In genomic region chr2:5806201-5806600, GRCm38 (mm10) we compare ENCODE assay signal across 8 mouse cellular contexts. TPM values are rescaled to one million over a fixed set of nuclear protein-coding genes. Genes with fewer than 3 reads are reported as not detected.
DNase-seq lines count a peak whose midpoint lies in the region; ATAC-seq and TF ChIP-seq lines count a peak whose summit lies in the region.
"Not testable (repeated sequence)": the region's sequence is repeated elsewhere in the genome, so short reads cannot be mapped to it uniquely, and the experiment has no call there.

No protein-coding gene starts in this region.

- not testable (repeated sequence) for H3K27me3 ChIP-seq in kidney, postnatal 0 days (ENCODE audit: insufficient read depth, low read length); thymus, adult 2 months (ENCODE audit: control insufficient read depth, insufficient read depth, low read length)

- TF ChIP-seq POLR2A in lung, adult 2 months (IDR thresholded peaks at IDR 0.05; ENCODE audit: borderline replicate concordance, extremely low read depth, low read depth, low read length); thymus, adult 2 months (IDR thresholded peaks at IDR 0.05; ENCODE audit: control insufficient read depth, extremely low read depth, insufficient read depth, low read length, poor library complexity): not testable (repeated sequence)

- H3K4me3 ChIP-seq in kidney, postnatal 0 days (replicated peaks; ENCODE audit: low read depth, low read length); lung, adult 2 months (replicated peaks; ENCODE audit: extremely low read depth, low read depth, low read length); thymus, adult 2 months (ENCODE audit: control insufficient read depth, insufficient read depth, low read length): not testable (repeated sequence)

- WGBS in kidney, postnatal 0 days = 81% methylated on average over 3 of the region's 3 CpGs
- 82% methylated on average over 3 of the region's 3 CpGs for WGBS in lung, adult 2 months
- WGBS in thymus, adult 2 months = 88% methylated on average over 3 of the region's 3 CpGs

- peaks cover 32% of the 10 kb centered on the region for H3K36me3 ChIP-seq in kidney, postnatal 0 days (ENCODE audit: insufficient read depth, low read length)
- H3K36me3 ChIP-seq in thymus, adult 2 months (ENCODE audit: control insufficient read depth, insufficient read depth, low read length) = peaks cover 20% of the 10 kb centered on the region

- H3K27ac ChIP-seq in kidney, postnatal 0 days; thymus, adult 2 months (ENCODE audit: control insufficient read depth, insufficient read depth, low read length): not testable (repeated sequence)

- H3K9me3 ChIP-seq in kidney, postnatal 0 days (replicated peaks; ENCODE audit: low read length) = not testable (repeated sequence)

- not testable (repeated sequence) for H3K4me2 ChIP-seq in kidney, postnatal 0 days (ENCODE audit: low read length)

- TF ChIP-seq CTCF in kidney, postnatal 0 days (IDR thresholded peaks at IDR 0.05; ENCODE audit: low read depth) = peak; percentile 67
- 0 out of 2 replicates have a peak, but pooled peaks have one; percentile 8 for TF ChIP-seq CTCF in lung, adult 2 months (IDR thresholded peaks at IDR 0.05; ENCODE audit: insufficient read depth, low read length)
- not testable (repeated sequence) for TF ChIP-seq CTCF in thymus, adult 2 months (IDR thresholded peaks at IDR 0.05; ENCODE audit: borderline replicate concordance, control insufficient read depth, extremely low read depth, insufficient read depth, low read length, poor library complexity)

- H3K9ac ChIP-seq in kidney, postnatal 0 days (ENCODE audit: low read depth, low read length) = not testable (repeated sequence)

- not testable (repeated sequence) for ATAC-seq in kidney, postnatal 0 days (replicated peaks; ENCODE audit: low FRiP score, low read depth)

- not testable (repeated sequence) for H3K4me1 ChIP-seq in kidney, postnatal 0 days (replicated peaks; ENCODE audit: insufficient read depth, low read length); lung, adult 2 months (ENCODE audit: control insufficient read depth, insufficient read depth, low read length); thymus, adult 2 months (replicated peaks; ENCODE audit: control insufficient read depth, insufficient read depth, low read length)

- DNase-seq in CD4-positive helper T cell, adult 2 months (ENCODE audit: low read depth, low spot score) = peak; percentile 9
- peak; percentile 29 for DNase-seq in adipocyte (ENCODE audit: low spot score)
- peak; percentile 33 for DNase-seq in embryo, embryonic 10 days (ENCODE audit: low spot score)
- peak; percentile 46 for DNase-seq in heart, adult 11 months
- peak; percentile 69 for DNase-seq in kidney, postnatal 0 days (ENCODE audit: low spot score)
- not testable (repeated sequence) for DNase-seq in lung, adult 2 months
- DNase-seq in naive thymus-derived CD4-positive, alpha-beta T cell, adult 2 months (ENCODE audit: low read depth) = peak; percentile 43
- peak; percentile 22 for DNase-seq in thymus, adult 2 months

RNA-seq across cellular contexts. Expression of gene Nudt5, which starts 38.6 kb away (rescaled TPM):
- polyA plus RNA-seq in kidney, postnatal 0 days (2015; fragmentation: Nextera tagmentation; extraction: Ambion mirVana) = 40.8 and 46.6 TPM in 2 replicates
- polyA plus RNA-seq in lung, adult 2 months (2012; rRNA removed) = 3.8 and 6.9 TPM in 2 replicates
- 14.8 and 14.9 TPM in 2 replicates for polyA plus RNA-seq in thymus, adult 2 months (2012; rRNA removed)

RNA-seq across cellular contexts. Expression of gene Cdc123, which starts 38.8 kb away (rescaled TPM):
- 208 and 220 TPM in 2 replicates for polyA plus RNA-seq in kidney, postnatal 0 days (2015; fragmentation: Nextera tagmentation; extraction: Ambion mirVana)
- polyA plus RNA-seq in lung, adult 2 months (2012; rRNA removed) = 31.4 and 54.6 TPM in 2 replicates
- polyA plus RNA-seq in thymus, adult 2 months (2012; rRNA removed) = 74.7 and 79.8 TPM in 2 replicates

RNA-seq across cellular contexts. Expression of gene Gm13199, which starts 56.5 kb away (rescaled TPM):
- 0.75 and 0.98 TPM in 2 replicates for polyA plus RNA-seq in kidney, postnatal 0 days (2015; fragmentation: Nextera tagmentation; extraction: Ambion mirVana)
- polyA plus RNA-seq in lung, adult 2 months (2012; rRNA removed) = 1.3 and 1.5 TPM in 2 replicates
- polyA plus RNA-seq in thymus, adult 2 months (2012; rRNA removed) = 3.0 and 3.8 TPM in 2 replicates
